Mouse (Mus musculus) kidney, adult 18-20 months (tissue): ENCODE data around the gene Eif3l.

ENCODE experiments used
- DNase-seq: peaks from one replicate; pipeline ENCODE4 v3.0.0; 2021

Eif3l gene

DNA sequence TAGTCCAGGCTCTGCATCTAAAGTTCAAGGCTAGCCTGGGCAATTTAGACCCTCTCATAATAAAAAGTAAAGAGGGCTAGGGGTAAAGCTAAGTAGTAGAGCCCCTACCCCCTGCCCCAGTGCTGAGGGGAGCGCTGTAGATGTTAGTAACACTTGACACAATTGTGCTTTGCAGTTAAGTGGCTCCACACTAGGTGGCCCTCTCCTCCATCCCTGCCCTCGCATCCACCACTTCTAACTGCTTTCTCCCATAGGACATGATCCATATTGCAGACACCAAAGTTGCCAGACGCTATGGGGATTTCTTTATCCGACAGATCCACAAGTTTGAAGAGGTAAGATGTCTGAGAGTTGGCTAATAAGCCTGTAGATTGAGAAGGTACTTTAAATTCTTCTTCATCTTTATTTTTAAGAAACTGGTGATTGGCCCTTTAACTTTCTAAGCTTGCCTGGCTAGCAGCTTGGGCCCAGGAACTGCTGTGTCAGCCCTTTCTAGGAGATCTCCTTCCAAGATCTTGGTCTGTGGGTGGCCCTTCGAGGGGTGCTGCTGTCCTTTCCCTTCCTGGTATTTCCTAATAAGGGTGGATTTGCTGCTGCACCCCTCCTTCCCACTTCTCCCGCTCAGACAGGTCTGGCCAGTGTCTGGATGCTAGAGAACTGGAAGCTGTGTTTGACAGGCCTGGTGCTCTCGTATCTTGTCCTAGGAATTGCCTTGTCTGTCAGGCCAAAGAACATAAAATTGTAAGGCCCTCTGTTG is 18.3 kb downstream of the Eif3l start:
- peak; percentile 47 for DNase-seq

DNA sequence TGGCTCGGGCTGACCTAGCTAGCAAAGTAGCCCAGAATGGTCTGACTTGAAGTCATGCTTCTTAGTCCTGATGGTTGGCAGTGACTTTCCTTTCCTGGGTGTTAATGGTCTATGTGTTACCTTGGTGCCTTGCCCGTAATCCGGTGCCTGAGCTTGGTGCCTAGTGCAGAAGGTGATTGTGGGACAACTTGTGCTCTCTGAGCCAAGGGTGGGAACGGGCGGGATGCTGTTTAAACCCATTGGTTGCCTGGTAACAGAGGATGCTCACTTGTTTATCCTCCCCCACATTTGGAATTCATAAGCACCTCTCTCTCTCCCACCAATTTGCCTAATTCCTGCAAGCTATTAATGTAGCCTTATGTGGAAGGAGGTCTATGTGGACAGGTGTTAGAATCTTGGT is 20.5 kb downstream of the Eif3l start:
- DNase-seq: no peak

DNA sequence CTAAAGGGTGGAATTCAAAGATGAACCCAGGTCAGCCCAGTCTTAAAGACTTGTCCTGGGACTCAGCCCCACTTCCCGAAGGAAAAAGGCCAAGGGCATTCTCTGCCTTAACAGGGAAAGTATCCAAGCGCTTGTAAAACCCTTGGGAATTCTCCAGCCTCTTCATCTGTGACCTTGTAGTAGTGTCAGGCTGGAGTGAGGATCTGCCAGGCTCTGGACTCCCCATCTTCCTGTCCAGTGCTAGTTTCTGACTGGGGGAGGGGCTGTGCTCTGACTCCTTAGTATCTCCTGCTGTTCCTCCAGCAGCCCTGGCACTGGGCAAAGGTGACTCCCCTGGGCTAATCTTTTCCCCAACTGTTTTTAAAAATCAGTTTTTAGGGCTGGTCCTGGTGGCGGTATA is 21.6 kb downstream of the Eif3l start:
- peak; percentile 48 for DNase-seq

DNA sequence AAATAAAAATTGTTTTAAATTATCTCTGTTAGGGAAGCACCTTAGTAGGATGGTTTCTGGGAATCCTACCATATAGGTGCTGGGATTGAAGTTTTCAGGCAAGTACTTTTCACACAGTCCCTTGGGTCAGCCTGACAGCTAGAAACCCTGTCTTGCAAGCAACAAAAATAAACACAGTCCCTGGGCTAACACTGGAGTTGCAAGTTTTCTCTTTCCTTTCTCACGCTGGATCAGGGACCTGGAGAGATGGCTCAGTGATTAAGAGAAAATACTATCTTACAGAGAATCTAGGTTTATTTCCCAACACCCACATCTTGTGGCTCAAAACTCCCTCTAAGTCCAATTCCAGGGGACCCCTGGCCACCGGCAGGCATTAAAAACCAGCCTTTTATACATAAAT is 22.2 kb downstream of the Eif3l start:
- no peak for DNase-seq

DNA sequence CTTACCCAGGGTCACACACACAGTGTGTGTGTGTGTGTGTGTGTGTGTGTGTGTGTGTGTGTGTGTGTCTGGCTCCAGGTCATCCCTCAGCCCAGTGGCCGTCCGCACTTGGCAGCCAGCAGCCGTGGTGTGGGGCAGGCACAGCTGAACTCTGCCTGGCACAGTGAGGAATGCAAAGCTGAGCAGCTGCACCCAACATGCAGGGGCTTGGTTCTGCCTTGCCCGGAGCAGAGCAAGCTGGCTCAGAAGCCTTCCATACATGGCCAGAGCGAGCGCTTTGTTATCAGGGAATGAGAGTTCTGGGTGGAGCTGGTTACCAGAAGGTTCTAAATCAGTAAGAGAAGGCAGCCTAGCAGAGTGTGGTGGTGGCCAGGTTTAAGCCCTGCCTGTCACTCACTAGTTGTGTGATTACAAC is 22.6 kb downstream of the Eif3l start:
- DNase-seq: peak; percentile 73

DNA sequence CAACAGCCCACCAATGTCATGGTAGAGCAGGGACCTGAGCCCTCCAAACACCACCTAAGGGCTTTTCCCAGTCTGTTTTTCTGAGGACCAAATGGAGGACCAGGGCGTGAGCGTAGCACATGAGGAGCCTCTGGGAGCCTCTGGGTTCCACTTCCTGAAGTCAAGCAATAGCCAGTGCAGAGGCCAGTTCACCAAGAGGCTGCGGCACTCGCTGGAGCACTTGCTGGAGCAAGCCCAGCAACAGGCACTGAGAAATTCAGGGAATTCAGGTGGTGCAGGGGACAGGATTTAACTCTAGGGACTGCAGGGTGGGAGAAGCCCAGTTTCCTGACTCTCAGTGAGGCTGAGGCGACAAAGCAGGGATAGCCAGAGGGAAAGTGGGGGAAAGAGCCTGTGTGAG is 23.2 kb downstream of the Eif3l start:
- DNase-seq: no peak

DNA sequence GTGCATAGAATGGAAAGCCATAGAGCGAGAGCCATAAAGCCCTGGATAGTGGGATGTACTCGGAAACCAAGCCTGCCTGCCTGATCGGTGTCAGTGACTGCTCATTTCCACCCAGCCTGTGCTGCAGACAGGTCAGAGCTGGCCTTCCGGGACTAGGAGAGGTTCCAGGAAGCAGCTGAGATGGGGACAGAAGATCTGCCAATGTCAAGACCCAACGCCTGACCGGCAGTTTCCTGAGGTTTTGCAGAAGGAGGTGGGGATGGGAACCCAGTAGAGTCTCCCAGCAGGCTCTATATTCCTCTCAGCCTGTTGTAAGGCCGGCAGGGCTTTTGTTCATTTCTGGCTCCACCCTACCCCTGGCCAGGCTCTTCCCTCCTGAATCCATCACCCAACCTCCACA is 23.9 kb downstream of the Eif3l start:
- peak; percentile 56 for DNase-seq

DNA sequence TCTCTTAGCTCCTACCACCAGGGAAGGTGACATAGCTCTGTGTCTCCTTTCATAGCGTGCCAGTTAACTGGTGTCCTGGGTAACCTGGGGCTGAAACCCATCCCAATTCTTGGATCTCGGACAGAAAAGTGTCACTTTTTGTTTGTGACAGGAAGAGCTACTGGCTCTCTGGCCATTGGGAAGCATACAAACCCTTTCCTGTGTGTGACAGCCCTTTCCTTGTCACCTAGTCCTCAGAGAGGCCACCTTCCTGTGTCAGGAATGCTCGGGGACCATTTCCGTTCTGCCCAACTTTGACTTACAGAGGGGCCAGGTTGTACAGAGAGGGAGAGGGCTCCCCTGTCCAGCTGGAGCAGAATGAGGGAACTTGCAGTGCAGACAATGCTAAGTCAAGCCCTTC is 24.5 kb downstream of the Eif3l start:
- DNase-seq: peak; percentile 36

DNA sequence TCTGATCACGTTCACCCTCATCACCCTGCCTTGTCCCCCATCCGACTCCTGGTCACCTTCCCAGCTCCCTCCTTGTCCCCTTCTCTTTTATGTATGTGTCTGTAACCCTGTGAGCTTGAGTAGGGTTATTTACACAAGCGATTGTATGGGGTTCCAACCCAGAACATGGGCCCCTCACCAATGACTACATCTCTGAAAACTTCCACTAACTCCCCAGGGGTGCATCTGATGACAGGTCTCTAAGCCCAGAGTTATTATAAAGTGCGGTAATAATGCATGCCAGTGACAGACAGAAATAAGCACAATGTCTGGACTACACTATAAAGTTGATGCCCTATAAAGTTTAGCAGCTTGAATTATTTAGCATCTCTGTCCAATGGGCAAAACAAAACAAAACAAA is 25.4 kb downstream of the Eif3l start:
- no peak for DNase-seq

DNA sequence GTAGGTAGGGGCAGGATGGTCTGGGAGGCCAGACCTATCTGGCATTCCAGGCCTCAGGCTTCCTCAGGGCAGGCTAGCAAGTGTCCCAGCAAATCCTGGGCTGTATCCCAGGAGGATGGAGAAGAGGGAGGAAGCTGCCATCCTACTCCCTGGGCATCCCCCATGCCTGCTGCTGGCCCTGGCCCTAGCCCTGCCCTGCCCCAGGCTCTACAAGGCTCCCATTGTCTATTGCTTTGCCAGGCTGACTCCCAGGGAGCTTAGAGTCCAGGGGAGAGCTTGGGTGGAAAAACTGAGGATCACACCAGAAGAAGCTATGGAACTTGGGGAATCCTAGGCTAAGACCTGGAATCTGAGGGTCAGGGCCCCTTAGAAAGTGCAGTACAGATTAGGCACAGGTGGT is 26.6 kb downstream of the Eif3l start:
- no peak for DNase-seq

DNA sequence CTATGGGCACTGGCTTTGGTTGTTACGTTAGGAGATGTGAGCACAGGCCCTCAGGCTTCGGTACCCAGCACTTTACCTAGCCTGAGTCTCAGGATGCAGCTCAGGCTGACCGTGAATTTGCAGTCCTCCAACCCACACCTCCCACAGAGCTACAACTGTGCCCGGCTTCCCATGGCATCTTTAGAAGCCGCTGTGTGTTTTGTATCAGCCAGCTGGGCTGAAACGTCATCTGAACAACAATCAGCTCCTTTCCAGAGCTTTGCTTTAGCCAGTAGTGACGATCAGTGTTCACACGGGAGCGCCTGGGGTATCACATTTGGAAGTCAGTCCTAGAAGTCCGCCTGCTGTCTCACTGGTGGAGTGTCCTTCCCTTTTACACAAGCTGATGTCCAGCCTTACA is 28.3 kb downstream of the Eif3l start:
- no peak for DNase-seq

DNA sequence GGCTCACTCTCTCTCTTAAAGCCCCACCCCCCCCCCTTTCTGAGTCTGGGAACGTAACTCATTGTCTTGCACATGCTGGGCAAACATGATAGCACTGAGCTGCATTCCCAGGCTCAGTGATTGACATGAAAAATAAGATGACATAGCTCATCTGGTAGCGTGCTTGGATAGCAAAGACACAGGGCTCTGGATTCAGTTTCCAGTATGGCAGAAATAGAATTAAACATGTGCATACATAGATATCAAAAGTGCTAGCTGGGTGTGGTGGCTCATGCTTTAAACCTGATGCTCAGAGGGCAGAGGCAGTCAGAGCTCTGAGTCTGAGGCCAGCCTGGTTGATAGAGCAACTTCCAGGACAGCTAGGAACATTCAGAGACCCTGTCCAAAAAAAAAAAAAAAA is 30.8 kb downstream of the Eif3l start:
- DNase-seq: no peak

DNA sequence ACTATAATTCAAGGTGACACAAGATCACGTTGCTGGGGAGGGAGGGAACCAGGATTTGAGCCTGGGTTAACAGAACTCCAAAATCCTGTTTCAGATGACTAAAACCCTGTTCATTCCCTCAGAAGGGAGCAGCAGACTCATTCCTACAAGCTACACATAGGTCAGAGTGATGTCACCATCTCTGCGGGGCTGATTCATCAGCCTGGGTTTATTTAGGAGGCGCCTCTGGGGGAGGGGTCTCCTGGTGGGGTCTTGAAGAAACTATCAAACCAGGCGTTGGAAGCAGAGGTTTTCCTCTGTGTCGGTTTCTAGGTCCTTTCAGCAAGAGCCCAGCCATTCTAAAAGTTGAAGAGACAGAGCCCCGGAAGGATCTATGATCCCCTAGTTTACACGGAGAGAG is 33.0 kb downstream of the Eif3l start:
- DNase-seq: no peak

DNA sequence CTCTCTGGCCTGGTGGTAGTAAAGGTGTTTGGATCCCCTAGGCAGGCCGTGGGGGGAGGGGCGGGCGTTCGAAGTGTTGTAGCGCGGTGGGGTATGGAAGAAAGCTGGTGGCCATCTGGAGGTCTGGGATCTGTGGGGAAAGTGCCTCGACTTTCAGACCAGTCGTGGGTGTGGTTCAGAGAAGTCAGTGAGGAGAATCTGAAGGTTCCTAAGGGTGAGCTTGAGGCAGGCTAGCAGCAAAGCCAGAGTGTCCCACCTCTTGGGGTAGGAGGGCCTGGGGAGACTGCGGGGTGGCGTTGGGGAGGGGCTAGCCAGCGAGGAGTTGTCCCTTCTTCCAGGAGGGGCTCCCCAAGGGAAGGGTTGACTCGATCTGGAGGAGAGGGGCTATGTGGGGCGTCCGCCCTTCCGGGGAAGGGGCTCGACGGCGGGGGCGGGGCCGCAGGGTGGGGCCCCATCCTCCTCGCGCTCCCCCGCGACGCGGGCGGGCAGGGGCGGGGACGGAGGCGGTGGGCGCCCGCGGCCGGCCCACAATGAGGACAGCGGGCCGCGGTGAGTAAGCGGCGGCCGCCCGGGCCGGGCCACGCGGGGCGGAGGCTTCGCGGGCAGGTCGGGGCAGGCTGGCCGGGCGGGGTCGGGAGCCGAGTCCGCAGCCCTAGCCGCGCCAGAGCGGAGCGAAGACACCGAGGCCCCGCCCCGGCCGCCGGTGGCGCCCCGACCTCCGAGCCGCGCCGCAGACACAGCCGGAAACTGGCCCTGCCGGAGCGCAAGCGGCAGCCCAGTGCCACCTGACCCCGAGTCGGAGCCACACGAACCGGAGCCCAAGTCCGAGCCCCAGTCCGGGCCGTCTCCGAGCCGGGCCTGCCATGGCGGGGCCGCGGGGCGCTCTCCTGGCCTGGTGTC is 33.7 kb downstream of the Eif3l start, which contains the start of gene Micall1:
Gene Micall1, plus strand, starts transcription at position 478 of the 900 bp plus-strand sequence.
- DNase-seq: peak; percentile 85

DNA sequence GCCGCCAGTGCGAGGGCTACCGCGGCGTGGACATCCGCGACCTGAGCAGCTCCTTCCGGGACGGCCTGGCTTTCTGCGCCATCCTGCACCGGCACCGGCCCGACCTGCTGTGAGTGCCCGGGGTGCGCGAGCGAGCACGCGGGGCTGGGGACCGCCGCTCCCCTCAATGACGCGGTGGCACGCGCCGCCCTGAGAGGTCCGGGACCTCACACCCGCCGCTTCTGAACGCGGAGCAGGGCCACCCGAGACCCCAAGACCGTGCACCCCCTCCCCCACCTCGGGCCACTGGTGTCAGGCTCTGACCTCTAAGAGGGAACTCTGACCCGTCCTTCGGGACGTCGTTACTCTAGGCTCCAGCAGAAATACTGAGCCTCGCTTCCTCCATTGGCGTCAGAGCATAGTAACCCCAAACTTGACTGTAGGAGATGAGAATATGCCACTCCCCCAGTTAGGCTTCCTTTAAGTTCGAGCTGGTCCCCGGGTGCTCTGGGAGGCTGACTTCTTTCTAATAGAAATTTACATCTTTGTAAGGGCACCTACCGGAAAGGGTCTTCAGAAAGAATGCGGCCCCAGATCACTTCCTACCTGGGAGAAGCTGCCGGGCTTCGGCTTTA is 34.4 kb downstream of the Eif3l start:
- DNase-seq: no peak

DNA sequence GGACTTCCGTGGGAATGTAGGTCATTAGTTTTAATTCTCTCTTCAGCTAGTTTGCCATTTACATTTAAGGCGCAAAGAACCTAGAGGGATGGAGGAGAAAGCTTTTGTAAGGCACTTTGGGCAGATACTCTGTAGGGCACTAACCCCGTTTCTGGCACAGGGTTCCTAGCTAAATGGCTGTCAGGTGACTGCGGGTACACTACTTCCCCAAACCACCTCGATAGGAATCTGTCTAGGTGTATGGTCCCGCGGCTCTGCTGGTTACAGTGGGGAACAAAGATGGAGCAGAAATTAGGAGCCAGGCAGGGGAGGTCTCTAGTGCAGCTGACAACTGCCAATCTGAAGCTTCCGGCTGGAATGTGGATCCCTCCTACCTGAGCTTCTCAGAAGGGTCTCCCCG is 35.1 kb downstream of the Eif3l start:
- no peak for DNase-seq

DNA sequence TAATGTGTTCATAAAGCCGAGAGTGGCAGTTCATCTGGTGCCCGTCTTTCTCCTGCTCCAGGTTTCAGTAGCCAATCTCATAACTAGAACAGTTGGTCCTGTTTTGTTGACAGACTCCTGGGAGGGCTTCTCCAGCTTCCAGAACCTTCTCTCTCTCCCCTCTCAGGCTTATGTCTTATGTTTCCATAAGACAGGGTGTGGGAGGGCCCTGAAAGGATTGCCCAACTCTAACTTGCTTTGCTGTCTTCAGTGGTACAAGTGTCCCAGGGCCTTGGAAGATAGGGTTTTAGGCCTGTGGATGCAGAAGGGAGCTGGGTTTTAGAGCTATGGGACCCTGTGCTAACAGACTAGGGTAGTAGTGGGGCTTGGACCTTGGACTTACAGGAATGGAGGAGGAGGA is 35.5 kb downstream of the Eif3l start:
- DNase-seq: no peak

DNA sequence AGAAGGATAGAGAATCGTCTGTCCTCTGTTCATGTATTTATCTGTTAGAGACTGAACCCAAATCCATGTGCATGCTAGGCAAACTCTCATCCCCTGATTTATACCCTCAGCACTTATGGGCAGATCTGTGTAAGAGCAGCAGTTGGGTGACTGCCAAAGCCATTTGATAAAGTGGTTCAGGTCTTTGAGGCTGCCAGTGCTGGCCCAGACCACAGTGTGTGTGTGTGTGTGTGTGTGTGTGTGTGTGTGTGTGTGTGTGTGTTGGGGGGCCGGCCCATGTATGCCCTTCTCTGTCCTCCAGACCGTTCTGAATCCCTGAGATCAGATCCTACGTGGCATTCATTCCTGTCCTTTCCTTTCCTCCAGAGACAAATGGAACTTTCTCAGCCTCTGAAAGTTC is 36.8 kb downstream of the Eif3l start:
- no peak for DNase-seq

DNA sequence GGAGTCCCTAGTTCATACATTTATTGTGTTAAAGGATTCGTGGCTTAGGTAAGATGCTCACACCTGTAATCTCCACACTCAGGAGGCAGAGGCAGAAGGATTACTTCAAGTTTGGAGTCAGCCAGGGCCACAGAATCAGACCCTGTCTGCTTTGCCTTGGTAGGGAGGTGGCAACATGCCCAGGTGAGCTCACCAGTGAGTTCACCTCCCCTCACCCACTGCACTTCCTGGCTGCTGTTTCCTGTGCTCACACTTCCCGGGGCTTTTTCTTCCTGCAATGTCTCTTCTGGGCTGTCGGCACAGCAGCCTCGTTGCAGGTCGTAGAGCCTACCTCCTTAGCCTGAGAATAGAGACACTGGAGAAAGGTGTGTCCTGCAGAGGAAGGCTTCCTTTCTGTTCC is 40.3 kb downstream of the Eif3l start:
- no peak for DNase-seq

DNA sequence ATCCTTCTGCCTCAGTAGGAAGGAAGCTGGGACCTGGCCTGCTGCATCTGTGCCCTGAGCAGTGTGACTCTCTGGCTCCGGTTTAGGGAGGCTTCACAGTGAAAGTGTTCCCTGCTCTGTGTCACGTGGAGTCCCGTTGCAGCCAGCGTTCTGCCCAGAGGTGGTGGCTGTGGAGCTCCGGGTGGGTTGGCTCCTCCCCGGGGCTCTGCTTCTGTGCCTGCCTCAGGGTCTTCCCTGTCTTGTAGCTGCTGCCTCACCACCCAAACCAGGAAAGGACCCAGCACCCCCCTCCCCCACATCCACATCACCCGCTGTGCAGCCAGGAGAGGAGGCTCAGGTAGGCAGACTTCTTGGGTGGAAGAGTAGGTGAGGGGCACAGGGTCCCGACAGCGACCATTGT is 44.5 kb downstream of the Eif3l start:
- DNase-seq: no peak

DNA sequence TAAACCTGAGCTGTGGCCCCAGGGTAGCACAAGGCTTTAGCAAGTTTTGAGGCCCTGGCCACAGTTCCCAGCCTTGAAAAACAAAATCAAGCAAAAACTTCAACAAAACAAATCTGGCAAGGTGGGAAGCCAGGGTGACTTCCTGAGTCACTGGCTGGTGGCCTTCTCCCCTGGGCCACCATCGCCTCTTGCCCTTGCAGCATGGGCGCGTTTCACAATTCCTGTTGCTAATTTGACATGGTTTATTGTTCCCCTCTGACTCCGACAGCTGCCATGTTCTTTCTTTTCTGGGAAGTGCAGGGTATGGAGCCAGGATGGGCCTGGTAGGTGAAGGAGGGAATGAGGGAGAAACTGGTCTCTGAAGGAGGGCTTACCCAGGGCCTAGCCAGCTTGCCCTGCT is 47.1 kb downstream of the Eif3l start:
- no peak for DNase-seq

DNA sequence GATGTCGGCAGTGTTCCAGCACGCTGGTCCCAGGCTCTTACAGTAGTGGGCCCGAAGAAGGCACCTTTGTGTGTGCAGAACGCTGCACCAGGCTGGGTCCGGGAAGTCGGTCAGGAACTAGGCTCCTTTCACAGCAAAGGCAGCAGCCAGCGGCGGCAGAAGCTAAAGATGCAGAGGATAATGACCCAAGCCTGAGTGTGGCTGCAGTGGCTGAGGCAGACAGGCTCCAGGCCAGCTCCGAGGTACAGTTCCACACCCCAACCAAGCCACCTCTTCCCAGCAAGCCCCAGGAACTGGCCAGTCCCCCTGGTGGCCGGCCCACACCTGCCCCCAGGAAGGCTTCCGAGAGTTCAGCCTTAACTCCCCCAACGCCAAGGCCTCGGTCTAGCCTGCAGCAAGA is 47.6 kb downstream of the Eif3l start:
- no peak for DNase-seq

DNA sequence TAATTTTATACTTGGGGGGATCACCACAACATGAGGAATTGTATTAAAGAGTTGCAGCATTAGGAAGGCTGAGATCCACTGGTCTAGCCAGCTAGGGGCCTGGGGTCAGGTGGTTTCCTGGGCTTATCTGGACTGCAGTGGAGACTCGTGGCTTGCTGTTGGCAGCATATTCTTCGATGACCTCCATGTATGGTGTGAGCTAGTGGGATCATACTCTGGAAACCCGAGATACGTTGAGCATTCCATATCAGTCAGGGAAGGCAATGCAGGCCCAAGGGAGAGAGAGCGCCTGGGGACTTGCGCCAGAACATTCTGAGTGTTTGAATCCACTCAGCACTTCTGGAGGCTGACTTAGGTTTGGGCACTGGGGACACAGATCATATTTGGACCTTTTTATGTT is 48.8 kb downstream of the Eif3l start:
- DNase-seq: no peak

DNA sequence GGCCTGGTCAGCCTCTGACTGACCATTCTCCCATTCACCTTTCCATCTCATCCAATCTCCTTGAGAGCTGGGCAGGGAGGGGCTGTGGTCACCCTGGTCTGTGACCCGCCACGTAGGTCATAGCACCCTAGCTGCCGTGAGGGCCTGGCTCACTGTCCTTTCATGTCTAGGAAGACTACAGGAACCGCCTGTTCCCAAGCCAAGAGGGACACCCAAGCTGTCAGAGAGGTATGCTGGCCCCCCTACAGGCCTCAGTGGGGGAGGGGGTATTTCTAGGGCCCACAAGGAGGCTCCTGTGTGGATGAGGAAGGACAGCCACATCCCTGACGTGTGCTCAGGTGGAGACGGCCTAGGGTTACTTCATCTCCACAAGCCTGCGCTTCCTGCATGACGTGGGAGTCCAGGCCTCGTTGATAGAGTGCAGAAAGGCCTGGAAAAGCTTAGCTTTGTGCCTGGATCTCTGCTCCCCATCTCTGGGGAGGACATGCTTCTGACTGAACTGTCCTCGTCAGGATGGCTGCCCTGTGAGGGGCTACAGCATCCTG is 49.4 kb downstream of the Eif3l start:
- DNase-seq: no peak
